Mouse (Mus musculus): ENCODE measurements around the gene Eif2a. TPM values are rescaled to one million over a fixed set of nuclear protein-coding genes. Genes with fewer than 3 reads are reported as not detected.
A peak's percentile ranks its signal among the peaks of the same experiment; 100 is the strongest.

Gene Eif2a
- polyA plus RNA-seq (2016; fragmentation: Nextera tagmentation; extraction: Ambion mirVana): 45.2 and 47.5 TPM in 2 replicates

DNA sequence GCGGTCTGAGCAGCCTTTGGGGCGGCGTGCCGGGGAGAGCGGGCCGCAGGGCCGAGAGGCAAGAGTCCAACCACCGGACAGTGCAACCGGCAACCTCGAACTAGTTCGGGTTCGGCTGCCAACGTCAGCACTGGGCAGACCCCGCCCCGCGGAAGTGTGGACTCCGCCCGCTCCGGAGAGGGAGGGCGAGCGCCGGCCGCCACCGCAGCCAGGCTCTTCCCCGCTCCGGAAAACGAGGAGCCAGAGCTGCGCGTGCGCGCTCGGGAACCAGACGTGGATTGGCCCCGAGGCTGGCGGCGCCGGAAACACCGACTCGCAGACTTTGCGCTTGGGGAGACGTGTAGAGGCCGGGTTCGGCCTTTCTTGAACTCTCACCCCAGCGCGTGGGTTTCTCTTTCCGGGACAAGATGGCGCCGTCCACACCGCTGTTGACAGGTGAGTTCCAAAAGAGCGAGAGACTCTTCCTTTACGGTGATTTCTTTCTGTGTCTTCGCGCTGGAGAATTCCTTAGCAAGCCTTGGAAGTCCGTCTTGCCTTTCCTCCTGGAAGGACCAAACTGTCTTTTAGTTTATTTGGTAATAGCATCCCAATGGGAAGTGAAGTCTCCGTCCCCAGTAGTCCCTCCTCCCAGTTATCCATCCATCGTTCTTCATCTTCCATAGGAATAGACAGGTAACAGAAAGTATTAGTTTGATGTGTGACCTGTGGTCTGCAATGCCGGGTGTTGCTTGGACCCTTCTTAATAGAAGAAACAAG lies at the start of gene Eif2a, which contains the start of gene Serp1:
Gene Eif2a (plus strand): TSS at position 170 of the 756 bp plus-strand sequence.
Gene Serp1 (minus strand): TSS at position 241 of the 756 bp plus-strand sequence.
- Histone ChIP-seq H3K4me3 (peak within 1 kb of the TSS; percentile 100), H3K27me3 (ENCODE audit: insufficient read depth, poor library complexity, severe bottlenecking) (no peaks in the 10 kb centered on the region), H3K4me1 (peaks cover 4% of the 10 kb centered on the region; the same call in 1 of the 2 replicates), H3K9me3 (no peaks in the 10 kb centered on the region), H3K36me3 (peaks cover 29% of the 10 kb centered on the region), H3K27ac (peak within 1 kb of the TSS; percentile 99)
- WGBS: under 1% methylated on average over 57 of the region's 57 CpGs
- DNase-seq (ENCODE audit: low spot score): peak; percentile 99

DNA sequence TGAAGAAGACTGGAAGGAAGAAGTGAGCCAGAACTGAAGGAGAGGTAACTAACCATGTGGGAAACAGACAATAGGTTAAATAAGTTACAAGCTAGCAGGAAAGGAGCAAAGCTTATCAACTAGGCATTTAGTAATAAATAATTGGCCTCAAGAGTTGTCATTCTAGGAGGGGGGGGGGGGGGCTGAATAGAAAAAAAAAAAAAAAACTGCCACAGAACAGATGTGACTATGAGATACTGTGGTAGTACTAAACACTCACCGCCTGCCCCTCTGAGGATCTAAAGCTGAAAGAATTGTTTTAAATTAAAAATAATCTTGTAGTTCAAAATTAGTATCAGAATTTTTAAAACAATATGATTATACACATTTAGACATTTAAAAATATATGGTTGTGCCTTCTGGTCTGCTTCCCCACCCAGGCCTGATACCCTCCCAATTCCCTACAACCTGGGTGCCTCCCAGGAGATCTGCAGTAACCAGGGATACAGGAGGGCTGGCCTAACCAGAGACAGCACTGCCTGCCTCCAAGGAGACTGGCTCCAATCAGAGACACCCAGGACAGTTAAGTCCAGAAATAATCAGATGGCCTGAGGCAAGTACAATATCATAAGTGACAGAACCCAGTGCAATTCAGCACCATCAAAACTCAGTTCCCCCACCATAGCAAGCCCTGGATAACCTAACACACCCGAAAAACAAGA lies 46.7 kb upstream of the Eif2a start:
- Histone ChIP-seq H3K4me1 (no peaks in the 10 kb centered on the region), H3K27ac (no peak overlapping the region), H3K27me3 (ENCODE audit: insufficient read depth, poor library complexity, severe bottlenecking) (no peaks in the 10 kb centered on the region), H3K9me3 (no peaks in the 10 kb centered on the region), H3K36me3 (no peaks in the 10 kb centered on the region), H3K4me3 (no peak overlapping the region)
- DNase-seq (ENCODE audit: low spot score): no peak
- 67% methylated on average over 2 of the region's 2 CpGs for WGBS

DNA sequence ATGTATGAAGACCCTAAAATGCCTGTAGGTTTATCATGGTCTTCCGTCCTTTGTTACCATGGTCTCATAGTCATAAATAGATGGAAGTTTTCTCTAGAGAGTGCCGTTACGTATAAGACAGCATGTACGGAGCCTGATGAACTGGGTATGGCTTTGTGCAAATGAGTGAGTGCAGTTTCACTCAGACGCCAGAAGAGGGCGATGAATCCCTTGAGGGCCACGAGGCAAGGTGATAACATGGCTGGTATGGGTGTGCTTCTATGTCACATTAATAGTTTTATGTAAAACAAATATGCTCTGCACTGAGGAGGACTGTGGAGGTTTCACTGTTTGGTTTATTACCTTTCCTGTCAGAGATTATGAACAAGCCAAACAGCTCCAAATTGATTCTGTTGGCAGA lies 39.7 kb upstream of the Eif2a start:
- WGBS: 74% methylated on average over 7 of the region's 7 CpGs
- H3K4me1 ChIP-seq: no peaks in the 10 kb centered on the region
- H3K27me3 ChIP-seq (ENCODE audit: insufficient read depth, poor library complexity, severe bottlenecking): no peaks in the 10 kb centered on the region
- H3K4me3 ChIP-seq: no peak overlapping the region
- DNase-seq (ENCODE audit: low spot score): no peak
- H3K27ac ChIP-seq: no peak overlapping the region
- H3K36me3 ChIP-seq: no peaks in the 10 kb centered on the region
- H3K9me3 ChIP-seq: no peaks in the 10 kb centered on the region

DNA sequence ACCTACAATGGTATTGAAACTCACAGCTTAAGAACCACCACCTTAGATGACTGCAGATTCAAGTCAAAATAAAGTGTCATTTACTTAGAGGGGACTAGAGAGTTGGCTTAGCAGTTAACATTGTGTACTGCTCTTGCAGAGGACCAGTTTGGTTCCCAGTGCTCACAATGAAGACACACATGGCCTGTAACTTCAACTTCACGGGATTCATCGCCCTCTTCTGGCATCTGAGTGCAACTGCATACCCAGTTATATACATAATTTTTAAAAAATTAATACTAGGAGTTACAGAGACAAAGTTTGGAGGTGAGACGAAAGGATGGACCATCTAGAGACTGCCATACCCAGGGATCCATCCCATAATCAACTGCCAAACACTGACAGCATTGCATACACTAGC lies 38.5 kb upstream of the Eif2a start:
- no peak for DNase-seq (ENCODE audit: low spot score)
- Histone ChIP-seq H3K36me3 (no peaks in the 10 kb centered on the region), H3K9me3 (no peaks in the 10 kb centered on the region), H3K27ac (no peak overlapping the region), H3K4me1 (no peaks in the 10 kb centered on the region), H3K27me3 (ENCODE audit: insufficient read depth, poor library complexity, severe bottlenecking) (no peaks in the 10 kb centered on the region), H3K4me3 (no peak overlapping the region)
- WGBS: 61% methylated on average over 3 of the region's 3 CpGs

DNA sequence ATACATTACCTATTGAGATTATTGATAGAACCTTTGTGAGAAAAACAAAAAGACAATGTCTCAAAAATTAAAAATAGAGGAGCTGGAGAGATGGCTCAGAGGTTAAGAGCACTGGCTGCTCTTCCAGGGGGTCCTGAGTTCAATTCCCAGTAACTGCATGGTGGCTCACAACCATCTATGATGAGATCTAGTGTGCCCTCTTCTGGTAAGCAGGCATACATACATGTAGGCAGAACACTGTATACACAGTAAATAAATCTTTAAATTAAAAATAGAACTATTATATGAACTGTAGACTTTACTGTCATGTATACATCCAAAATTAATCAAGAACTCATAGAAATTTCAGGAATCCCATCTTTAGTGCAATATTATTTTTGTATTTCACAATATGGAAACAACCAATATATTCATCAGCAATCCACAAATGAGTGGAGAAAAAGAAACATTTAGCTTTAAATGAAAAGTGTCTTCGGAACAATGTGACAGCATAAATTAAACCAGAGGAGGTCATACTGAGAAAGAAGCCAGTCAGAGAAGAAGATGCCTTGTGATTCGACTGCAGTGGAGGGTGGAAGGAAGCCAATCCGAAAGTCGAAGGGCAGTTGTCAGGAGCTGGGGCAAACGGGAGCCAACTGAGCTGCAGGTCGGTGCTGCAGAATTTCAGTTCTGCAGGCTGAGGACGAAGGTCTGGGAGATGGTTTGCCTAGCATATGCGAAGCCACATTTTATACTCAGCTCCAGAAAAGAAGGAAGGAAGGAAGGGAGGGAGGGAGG lies 37.4 kb upstream of the Eif2a start:
- Histone ChIP-seq H3K27me3 (ENCODE audit: insufficient read depth, poor library complexity, severe bottlenecking) (no peaks in the 10 kb centered on the region), H3K4me1 (no peaks in the 10 kb centered on the region), H3K36me3 (no peaks in the 10 kb centered on the region), H3K27ac (no peak overlapping the region), H3K4me3 (no peak overlapping the region), H3K9me3 (no peaks in the 10 kb centered on the region)
- no peak for DNase-seq (ENCODE audit: low spot score)
- WGBS: 72% methylated on average over 7 of the region's 8 CpGs

DNA sequence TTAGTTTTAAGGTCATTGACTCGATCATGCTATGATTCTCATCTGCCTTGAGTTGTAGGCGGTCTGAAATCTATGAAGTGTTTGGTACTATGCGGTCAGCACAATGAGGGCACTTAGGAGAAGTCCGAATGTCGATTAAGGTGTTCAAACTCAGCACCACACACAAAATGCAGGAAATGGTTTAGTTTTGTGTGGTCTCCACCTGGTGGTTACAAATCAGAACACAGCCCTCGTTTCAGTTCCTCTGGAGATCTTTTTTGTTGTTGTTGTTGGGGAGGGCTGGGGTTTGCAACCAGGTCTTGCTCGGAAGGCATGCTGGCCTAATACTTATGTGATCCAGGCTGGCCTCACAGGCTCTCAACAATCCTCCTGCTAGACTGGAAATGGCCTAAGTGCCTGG lies 34.8 kb upstream of the Eif2a start:
- Histone ChIP-seq H3K27ac (no peak overlapping the region), H3K4me1 (no peaks in the 10 kb centered on the region), H3K9me3 (no peaks in the 10 kb centered on the region), H3K4me3 (no peak overlapping the region), H3K36me3 (no peaks in the 10 kb centered on the region), H3K27me3 (ENCODE audit: insufficient read depth, poor library complexity, severe bottlenecking) (no peaks in the 10 kb centered on the region)
- DNase-seq (ENCODE audit: low spot score): no peak
- 74% methylated on average over 7 of the region's 7 CpGs for WGBS

DNA sequence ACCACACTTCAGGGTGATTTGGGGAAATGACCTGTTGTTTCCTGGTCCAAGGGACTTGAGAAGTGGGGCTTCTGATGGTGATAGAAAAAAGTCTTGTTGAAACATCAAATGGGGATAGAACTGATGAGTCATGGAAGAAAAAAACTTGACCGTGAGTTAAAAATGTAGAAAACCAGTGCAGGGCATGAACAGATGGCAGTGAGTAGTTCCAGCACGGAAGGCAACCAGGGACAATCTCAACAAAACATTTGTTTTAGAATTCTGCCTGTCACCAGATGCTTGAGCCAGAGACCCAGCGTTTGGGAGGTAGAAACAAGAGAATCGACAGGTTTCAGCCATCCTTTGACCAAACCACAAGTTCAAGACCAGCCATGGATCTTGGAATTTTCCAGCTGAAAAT lies 32.0 kb upstream of the Eif2a start:
- Histone ChIP-seq H3K27ac (no peak overlapping the region), H3K4me1 (no peaks in the 10 kb centered on the region), H3K9me3 (no peaks in the 10 kb centered on the region), H3K4me3 (no peak overlapping the region), H3K27me3 (ENCODE audit: insufficient read depth, poor library complexity, severe bottlenecking) (no peaks in the 10 kb centered on the region), H3K36me3 (no peaks in the 10 kb centered on the region)
- WGBS: 73% methylated on average over 4 of the region's 4 CpGs
- no peak for DNase-seq (ENCODE audit: low spot score)

DNA sequence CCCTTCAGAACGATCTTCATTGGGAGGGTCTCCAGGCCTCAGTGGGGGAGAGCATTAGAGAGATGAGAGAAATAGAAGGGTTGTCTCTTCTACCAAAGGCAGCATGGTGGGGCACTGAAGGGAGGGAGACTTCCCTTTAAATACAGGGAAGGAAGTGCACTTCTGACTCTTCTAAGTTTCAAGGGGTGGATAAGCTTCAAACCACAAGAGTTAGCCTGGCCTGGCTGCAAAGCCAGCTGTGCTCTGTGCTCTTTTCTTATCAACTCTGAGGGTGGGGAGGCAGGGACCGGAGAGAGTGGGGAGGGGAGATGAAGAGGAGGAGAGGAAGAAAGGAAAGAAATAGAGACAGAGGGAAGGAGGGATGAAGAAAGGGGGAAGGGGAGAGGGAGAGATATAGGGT lies 23.7 kb upstream of the Eif2a start:
- no peaks in the 10 kb centered on the region; the same call in 1 of the 2 replicates for H3K4me1 ChIP-seq
- H3K9me3 ChIP-seq: no peaks in the 10 kb centered on the region
- DNase-seq (ENCODE audit: low spot score): no peak
- H3K4me3 ChIP-seq: no peak overlapping the region
- H3K36me3 ChIP-seq: no peaks in the 10 kb centered on the region
- H3K27ac ChIP-seq: no peak overlapping the region
- no peaks in the 10 kb centered on the region for H3K27me3 ChIP-seq (ENCODE audit: insufficient read depth, poor library complexity, severe bottlenecking)
- WGBS: 37% methylated on average over 2 of the region's 2 CpGs

DNA sequence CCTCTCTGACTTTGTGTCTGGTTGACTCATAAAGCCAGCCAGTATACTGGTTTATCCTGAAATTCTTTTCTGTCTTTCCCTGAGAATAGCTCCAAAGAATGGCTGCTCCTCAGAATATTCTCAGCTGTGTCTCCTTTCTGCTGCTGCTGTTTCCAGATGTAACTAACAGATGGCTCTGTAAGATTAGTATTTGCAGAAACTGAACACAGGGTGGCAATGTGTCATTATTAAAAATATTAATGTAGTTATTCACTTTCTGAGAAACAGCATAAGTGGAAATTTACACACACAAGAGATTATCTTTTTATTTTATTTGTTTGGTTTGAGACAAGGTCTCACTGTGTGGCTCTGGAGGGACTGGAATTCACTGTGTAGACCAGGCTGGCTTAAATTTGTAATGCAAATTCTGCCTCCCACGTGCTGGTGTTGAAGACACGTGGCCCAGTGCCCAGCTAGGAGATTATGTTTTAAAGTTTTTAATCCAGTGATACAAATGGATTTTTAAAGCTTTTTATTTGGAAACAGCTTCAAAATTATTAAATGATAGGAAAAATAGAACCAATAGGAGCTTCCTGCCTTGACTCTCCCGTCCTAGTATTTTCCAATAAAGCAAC lies 21.8 kb upstream of the Eif2a start:
- no peaks in the 10 kb centered on the region; the same call in 1 of the 2 replicates for H3K4me1 ChIP-seq
- no peak overlapping the region for H3K4me3 ChIP-seq
- H3K27me3 ChIP-seq (ENCODE audit: insufficient read depth, poor library complexity, severe bottlenecking): no peaks in the 10 kb centered on the region
- H3K36me3 ChIP-seq: no peaks in the 10 kb centered on the region
- H3K27ac ChIP-seq: no peak overlapping the region
- H3K9me3 ChIP-seq: no peaks in the 10 kb centered on the region
- DNase-seq (ENCODE audit: low spot score): no peak
- WGBS: 64% methylated on average over 3 of the region's 3 CpGs

DNA sequence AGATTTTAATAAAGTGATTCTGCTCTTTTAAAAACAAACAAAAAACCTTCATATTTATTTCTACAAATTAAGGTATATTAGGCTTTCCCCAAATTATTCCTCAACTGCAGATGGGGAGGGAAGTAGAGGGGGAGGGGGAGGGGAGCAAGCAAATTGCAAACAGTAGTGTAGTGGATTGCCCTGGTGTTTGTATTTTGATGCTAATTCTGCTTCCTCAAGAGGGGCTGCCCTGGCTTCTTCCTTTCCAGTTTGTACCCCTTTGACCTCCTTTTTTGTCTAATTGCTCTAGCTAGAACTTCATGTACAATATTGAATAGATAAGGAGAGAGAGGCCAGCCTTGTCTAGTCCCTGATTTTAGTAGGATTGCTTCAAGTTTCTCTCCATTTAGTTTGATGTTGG lies 20.9 kb upstream of the Eif2a start:
- Histone ChIP-seq H3K27me3 (ENCODE audit: insufficient read depth, poor library complexity, severe bottlenecking) (no peaks in the 10 kb centered on the region), H3K27ac (no peak overlapping the region), H3K4me1 (no peaks in the 10 kb centered on the region; the same call in 1 of the 2 replicates), H3K36me3 (no peaks in the 10 kb centered on the region), H3K4me3 (no peak overlapping the region), H3K9me3 (no peaks in the 10 kb centered on the region)
- DNase-seq (ENCODE audit: low spot score): no peak

DNA sequence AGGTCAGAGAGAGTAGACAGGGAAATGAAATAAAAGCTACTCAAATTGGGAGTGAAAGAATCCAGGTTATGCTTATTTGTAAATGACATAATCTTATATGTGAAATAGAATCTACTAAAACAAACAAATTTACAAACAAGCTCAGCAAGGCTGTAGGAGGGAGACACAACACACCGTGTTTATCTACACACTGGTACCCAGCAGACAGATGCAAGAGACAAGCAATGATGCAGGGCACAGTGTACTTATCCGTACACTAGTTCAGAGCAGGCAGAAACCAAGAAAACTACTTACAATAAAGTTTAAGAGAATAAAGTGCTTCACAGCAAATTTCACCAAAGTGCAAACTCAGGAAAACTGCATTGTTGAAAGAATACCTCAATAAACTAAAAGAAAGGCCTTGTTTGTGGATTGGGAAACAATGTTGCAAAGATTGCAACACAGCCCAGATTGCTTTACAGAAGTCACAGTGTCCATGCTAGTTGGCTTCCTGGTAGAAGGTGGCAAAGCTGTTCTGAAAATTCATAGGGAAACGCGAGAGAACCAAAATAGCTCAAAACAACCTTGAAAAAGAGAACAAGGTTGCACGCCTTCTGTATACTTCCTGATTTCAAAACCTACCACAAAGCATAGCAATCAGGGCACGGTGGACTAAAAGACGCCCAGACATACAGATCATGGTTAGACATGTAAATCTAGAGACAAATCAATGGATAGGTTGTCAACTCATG lies 17.4 kb upstream of the Eif2a start:
- Histone ChIP-seq H3K27me3 (ENCODE audit: insufficient read depth, poor library complexity, severe bottlenecking) (no peaks in the 10 kb centered on the region), H3K9me3 (no peaks in the 10 kb centered on the region), H3K27ac (no peak overlapping the region), H3K36me3 (no peaks in the 10 kb centered on the region), H3K4me1 (no peaks in the 10 kb centered on the region), H3K4me3 (no peak overlapping the region)
- 80% methylated on average over 7 of the region's 7 CpGs for WGBS
- no peak for DNase-seq (ENCODE audit: low spot score)

DNA sequence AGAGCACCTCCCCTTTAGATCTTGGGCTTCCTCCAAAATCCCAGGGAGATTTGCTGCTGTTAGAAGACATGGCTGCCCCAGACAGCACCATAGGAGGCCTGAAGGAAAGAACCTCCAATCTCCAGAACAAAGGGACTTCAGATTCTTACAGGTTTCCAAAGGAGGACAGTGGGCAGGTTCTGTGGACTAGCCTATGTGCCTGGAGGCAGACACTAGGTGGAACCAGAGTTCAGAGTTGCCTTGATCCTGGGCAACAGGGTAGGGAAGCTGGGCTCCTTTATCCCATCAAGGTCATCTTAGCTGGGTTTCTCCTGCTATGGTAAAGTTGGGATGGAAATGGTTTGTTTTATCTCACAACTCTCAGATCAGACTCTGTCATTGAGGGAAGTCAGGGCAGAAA lies 14.0 kb upstream of the Eif2a start:
- no peak overlapping the region for H3K4me3 ChIP-seq
- H3K9me3 ChIP-seq: no peaks in the 10 kb centered on the region
- H3K4me1 ChIP-seq: no peaks in the 10 kb centered on the region
- no peak for DNase-seq (ENCODE audit: low spot score)
- no peaks in the 10 kb centered on the region for H3K27me3 ChIP-seq (ENCODE audit: insufficient read depth, poor library complexity, severe bottlenecking)
- no peaks in the 10 kb centered on the region for H3K36me3 ChIP-seq
- H3K27ac ChIP-seq: no peak overlapping the region

Data from heart, embryonic 10.5 days (tissue).